Mouse (Mus musculus) myocyte (in vitro differentiated cells): ENCODE data around the gene Ddah2. TPM values are rescaled to one million over a fixed set of nuclear protein-coding genes. Genes with fewer than 3 reads are reported as not detected.

Experiments
- H3K27me3 ChIP-seq: one replicate; pipeline ENCODE4 v1.6.1; 2011; ENCODE audit not compliant: control insufficient read depth, insufficient read depth, insufficient read length
- H3K36me3 ChIP-seq: one replicate; pipeline ENCODE4 v1.6.1; 2011; ENCODE audit not compliant: control insufficient read depth, insufficient read depth
- H3K4me2 ChIP-seq: one replicate; pipeline ENCODE4 v1.6.1; 2011; ENCODE audit warnings: low read depth, control low read depth
- H3K4me3 ChIP-seq: one replicate; pipeline ENCODE4 v1.5.1; 2011; ENCODE audit warnings: mild to moderate bottlenecking, control low read depth, moderate library complexity
- H3K79me2 ChIP-seq: one replicate; pipeline ENCODE4 v1.6.1; 2011; ENCODE audit not compliant: control insufficient read depth, insufficient read depth
- H3ac ChIP-seq: one replicate; pipeline ENCODE4 v1.6.1; 2011; ENCODE audit not compliant: control insufficient read depth, insufficient read length
- CEBPB ChIP-seq: IDR thresholded peaks from 2 replicates; pipeline ENCODE4 v1.6.1; 2011; ENCODE audit warnings: mild to moderate bottlenecking, moderate library complexity; ENCODE audit not compliant: poor library complexity, insufficient read depth, severe bottlenecking
- E2F4 ChIP-seq: IDR thresholded peaks from one replicate; pipeline ENCODE4 v1.6.1; 2011; ENCODE audit warnings: mild to moderate bottlenecking, control low read depth, moderate library complexity; ENCODE audit not compliant: insufficient read depth
- MAX ChIP-seq: IDR thresholded peaks from one replicate; pipeline ENCODE4 v1.6.1; 2011; ENCODE audit warnings: low read depth, mild to moderate bottlenecking, control low read depth
- MYOD1 ChIP-seq, 3 experiments: IDR thresholded peaks; one replicate each; pipeline ENCODE4 v1.6.1; 2011; ENCODE audit warnings: control low read depth in 2 of 3, low read depth in 2 of 3, mild to moderate bottlenecking in 2 of 3, moderate library complexity in 1 of 3; ENCODE audit not compliant: insufficient read length in 2 of 3, control insufficient read depth in 1 of 3
- MYOG ChIP-seq, 3 experiments: IDR thresholded peaks; one replicate each; pipeline ENCODE4 v1.6.1; 2011; ENCODE audit warnings: control low read depth in 2 of 3, low read depth in 2 of 3, mild to moderate bottlenecking in 2 of 3; ENCODE audit not compliant: insufficient read length in 2 of 3, control insufficient read depth in 1 of 3, insufficient read depth in 1 of 3
- POLR2A ChIP-seq: IDR thresholded peaks from one replicate; pipeline ENCODE4 v1.6.1; 2011; ENCODE audit warnings: low read depth, mild to moderate bottlenecking, control low read depth, moderate library complexity; ENCODE audit not compliant: insufficient read length
- POLR2AphosphoS2 ChIP-seq: IDR thresholded peaks from one replicate; pipeline ENCODE4 v1.6.1; 2011; ENCODE audit warnings: low read depth, control low read depth; ENCODE audit not compliant: insufficient read length
- REST ChIP-seq: IDR thresholded peaks from one replicate; pipeline ENCODE4 v1.6.1; 2011; ENCODE audit warnings: mild to moderate bottlenecking, control low read depth, moderate library complexity; ENCODE audit not compliant: insufficient read depth, insufficient read length
- SRF ChIP-seq: IDR thresholded peaks from one replicate; pipeline ENCODE4 v1.6.1; 2011; ENCODE audit warnings: low read depth; ENCODE audit not compliant: control insufficient read depth, insufficient read length
- TCF12 ChIP-seq: IDR thresholded peaks from one replicate; pipeline ENCODE4 v1.6.1; 2011; ENCODE audit warnings: mild to moderate bottlenecking, control low read depth; ENCODE audit not compliant: poor library complexity, insufficient read depth, severe bottlenecking
- TCF3 ChIP-seq: IDR thresholded peaks from one replicate; pipeline ENCODE4 v1.6.1; 2011; ENCODE audit warnings: low read depth, control low read depth; ENCODE audit not compliant: insufficient read length
- USF1 ChIP-seq: IDR thresholded peaks from one replicate; pipeline ENCODE4 v1.6.1; 2011; ENCODE audit warnings: low read depth, mild to moderate bottlenecking, control low read depth, moderate library complexity
- polyA plus RNA-seq: library from polyadenylated mRNA; unstranded; fragments of >200 nt; fragmentation: generic; extraction: Trizol; gene quantifications from one replicate; pipeline ENCODE4 v1.2.1, GENCODE M21; 2012; ENCODE audit warnings: missing spikeins

Gene Ddah2
- polyA plus RNA-seq, 1 experiment = 101 TPM

GRCm38 (mm10) chr17:35064378-35064877 is 5.6 kb downstream of the Ddah2 start:
- no peak overlapping the region for H3K4me2 ChIP-seq
- peaks cover 6% of the 10 kb centered on the region for H3K79me2 ChIP-seq
- H3ac ChIP-seq = no peak overlapping the region
- H3K27me3 ChIP-seq = no peaks in the 10 kb centered on the region
- TF ChIP-seq POLR2A = no peak
- TF ChIP-seq SRF = no peak
- no peak for TF ChIP-seq REST
- no peak for TF ChIP-seq MAX
- TF ChIP-seq POLR2AphosphoS2 = no peak
- TF ChIP-seq E2F4 = no peak
- TF ChIP-seq MYOG (IDR thresholded peaks at IDR 0.05; ENCODE audit: control insufficient read depth in 1 of 3, insufficient read depth in 1 of 3, insufficient read length in 2 of 3, low read depth in 2 of 3) = no peak
- no peak for TF ChIP-seq TCF12
- TF ChIP-seq CEBPB = no peak
- TF ChIP-seq TCF3 = no peak
- TF ChIP-seq USF1 = no peak
- no peak for TF ChIP-seq MYOD1 (IDR thresholded peaks at IDR 0.05; ENCODE audit: control insufficient read depth in 1 of 3, insufficient read length in 2 of 3, low read depth in 2 of 3)
- no peaks in the 10 kb centered on the region for H3K36me3 ChIP-seq
- no peak overlapping the region for H3K4me3 ChIP-seq

GRCm38 (mm10) chr17:35064951-35065947 is 6.4 kb downstream of the Ddah2 start, which contains the start of gene Ly6g6c:
Gene Ly6g6c (plus strand): TSS chr17:35065388.
- Histone ChIP-seq H3K4me3 (no peak within 1 kb of the TSS), H3K27me3 (no peaks in the 10 kb centered on the region), H3K79me2 (peaks cover 2% of the 10 kb centered on the region), H3K4me2 (no peak within 1 kb of the TSS), H3ac (no peak within 1 kb of the TSS), H3K36me3 (no peaks in the 10 kb centered on the region)
- TF ChIP-seq USF1 = no peak
- TF ChIP-seq MYOD1 (IDR thresholded peaks at IDR 0.05; ENCODE audit: control insufficient read depth in 1 of 3, insufficient read length in 2 of 3, low read depth in 2 of 3) = no peak
- TF ChIP-seq POLR2A = no peak
- TF ChIP-seq TCF12 = no peak
- TF ChIP-seq POLR2AphosphoS2 = no peak
- no peak for TF ChIP-seq E2F4
- no peak for TF ChIP-seq MAX
- TF ChIP-seq CEBPB = no peak
- no peak for TF ChIP-seq SRF
- no peak for TF ChIP-seq MYOG (IDR thresholded peaks at IDR 0.05; ENCODE audit: control insufficient read depth in 1 of 3, insufficient read depth in 1 of 3, insufficient read length in 2 of 3, low read depth in 2 of 3)
- no peak for TF ChIP-seq REST
- TF ChIP-seq TCF3 = no peak

DNA sequence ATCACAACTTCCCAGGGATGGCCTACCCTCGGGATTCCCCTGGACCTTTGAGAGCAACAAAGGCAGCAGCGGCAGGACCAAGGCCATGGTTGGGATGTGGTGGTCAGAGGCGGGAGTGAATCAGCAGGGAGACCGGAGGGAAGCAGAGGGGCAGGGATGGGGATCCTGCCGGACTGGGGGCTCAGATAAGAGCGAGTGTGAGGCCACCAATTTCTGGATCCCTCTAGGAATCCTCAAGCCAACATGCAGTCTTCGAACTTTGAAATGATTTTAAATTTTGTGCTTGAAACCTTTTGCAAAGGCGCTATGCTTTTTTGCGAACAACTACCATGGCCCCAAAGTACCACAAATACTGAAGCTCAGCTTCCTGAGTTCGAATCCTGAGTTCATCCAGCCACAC is 7.2 kb downstream of the Ddah2 start, which contains the start of gene Mpig6b:
Mpig6b (minus strand) TSS at position 101 of the 400 bp plus-strand sequence.
- Histone ChIP-seq H3K4me2 (no peak within 1 kb of the TSS), H3K79me2 (no peaks in the 10 kb centered on the region), H3ac (no peak within 1 kb of the TSS), H3K27me3 (no peaks in the 10 kb centered on the region), H3K4me3 (no peak within 1 kb of the TSS), H3K36me3 (no peaks in the 10 kb centered on the region)
- TF ChIP-seq MYOD1 (IDR thresholded peaks at IDR 0.05; ENCODE audit: control insufficient read depth in 1 of 3, insufficient read length in 2 of 3, low read depth in 2 of 3) (no peak), MAX (no peak)

DNA sequence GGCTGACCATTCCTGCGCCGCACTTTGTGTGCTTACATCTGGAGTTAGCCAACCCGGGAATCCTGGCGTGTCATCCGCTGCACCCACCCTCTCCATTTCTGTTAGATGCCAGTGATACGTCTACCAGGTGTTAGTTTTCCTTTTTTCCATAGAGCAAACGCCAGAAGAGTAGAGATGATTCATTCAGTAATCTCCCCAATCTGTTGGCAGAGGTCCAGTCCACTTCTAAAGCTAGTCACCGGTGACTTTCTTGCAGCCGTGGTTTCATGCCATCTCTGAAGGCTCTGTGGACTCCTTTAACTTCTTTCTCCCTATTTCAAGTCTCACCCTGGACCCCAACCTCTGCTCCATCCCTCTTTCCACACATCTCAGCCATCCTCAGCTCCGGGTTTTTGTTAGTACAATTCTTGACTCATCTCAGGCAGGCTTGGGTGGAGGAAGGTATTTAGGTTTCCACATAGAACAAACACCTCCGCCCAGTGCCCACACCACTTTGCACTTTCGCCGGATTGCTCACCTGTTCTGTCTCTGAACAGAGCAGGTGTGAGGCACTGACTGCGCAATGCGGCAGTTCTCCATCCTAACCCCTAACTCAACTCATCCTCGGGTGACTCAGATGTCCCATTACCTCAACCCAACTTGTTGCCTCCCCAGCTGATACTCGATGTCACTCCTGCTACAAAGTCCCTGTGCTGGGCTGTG is 9.5 kb downstream of the Ddah2 start:
- Histone ChIP-seq H3ac (no peak overlapping the region), H3K36me3 (no peaks in the 10 kb centered on the region), H3K4me3 (no peak overlapping the region), H3K4me2 (no peak overlapping the region), H3K27me3 (no peaks in the 10 kb centered on the region), H3K79me2 (no peaks in the 10 kb centered on the region)
- TF ChIP-seq MAX = no peak
- no peak for TF ChIP-seq POLR2AphosphoS2
- no peak for TF ChIP-seq MYOG (IDR thresholded peaks at IDR 0.05; ENCODE audit: control insufficient read depth in 1 of 3, insufficient read depth in 1 of 3, insufficient read length in 2 of 3, low read depth in 2 of 3)
- TF ChIP-seq TCF12 = no peak
- TF ChIP-seq REST = no peak
- no peak for TF ChIP-seq E2F4
